Mouse (Mus musculus): ENCODE measurements around the gene Acaca. TPM values are rescaled to one million over a fixed set of nuclear protein-coding genes. Genes with fewer than 3 reads are reported as not detected.

Gene Acaca
- polyA plus RNA-seq, 1 experiment from 2014 or later: 36.2 TPM

GRCm38 (mm10) chr11:84282944-84283703 lies 153.7 kb downstream of the Acaca start:
- H3K9ac ChIP-seq: 0 out of 2 replicates have a peak overlapping the region, but pooled peaks have one; percentile 3

GRCm38 (mm10) chr11:84290781-84291180 lies 161.3 kb downstream of the Acaca start:
- H3K27ac ChIP-seq: no peak overlapping the region
- 74% methylated on average over 3 of the region's 3 CpGs for WGBS
- peaks cover 5% of the 10 kb centered on the region; the same call in 1 of the 2 replicates for H3K36me3 ChIP-seq (replicated peaks; ENCODE audit: control insufficient read depth, insufficient read depth)
- H3K9me3 ChIP-seq (ENCODE audit: control insufficient read depth, low read length): no peaks in the 10 kb centered on the region
- no peak overlapping the region for H3K9ac ChIP-seq
- DNase-seq (ENCODE audit: low spot score): no peak
- no peak for ATAC-seq (ENCODE audit: low FRiP score)
- H3K27me3 ChIP-seq (ENCODE audit: control insufficient read depth, insufficient read depth, low read length): no peaks in the 10 kb centered on the region
- no peak overlapping the region for H3K4me3 ChIP-seq (replicated peaks; ENCODE audit: low read length)
- H3K4me1 ChIP-seq (replicated peaks; ENCODE audit: control insufficient read depth, insufficient read depth, low read length): peaks cover 8% of the 10 kb centered on the region; the same call in 1 of the 2 replicates
- no peak overlapping the region for H3K4me2 ChIP-seq (replicated peaks)

More at GRCm38 (mm10) chr11:84282944-84283703, 153.7 kb downstream of the Acaca start:
- H3K4me1 ChIP-seq (replicated peaks; ENCODE audit: control insufficient read depth, insufficient read depth, low read length): 0 out of 2 replicates have a peak, but pooled peaks cover 10% of the 10 kb centered on the region
- WGBS: 55% methylated on average over 7 of the region's 7 CpGs
- DNase-seq (ENCODE audit: low spot score) (no peak), ATAC-seq (ENCODE audit: low FRiP score) (no peak)
- peak overlapping the region; percentile 65 for H3K27ac ChIP-seq
- H3K36me3 ChIP-seq (replicated peaks; ENCODE audit: control insufficient read depth, insufficient read depth): peaks cover 23% of the 10 kb centered on the region
- H3K4me3 ChIP-seq (replicated peaks; ENCODE audit: low read length): no peak overlapping the region
- H3K9me3 ChIP-seq (ENCODE audit: control insufficient read depth, low read length): no peaks in the 10 kb centered on the region
- H3K4me2 ChIP-seq (replicated peaks): no peak overlapping the region
- H3K27me3 ChIP-seq (ENCODE audit: control insufficient read depth, insufficient read depth, low read length): no peaks in the 10 kb centered on the region

- WGBS: 68% methylated on average over 3 of the region's 3 CpGs
- H3K27ac ChIP-seq: peak overlapping the region; percentile 46; the same call in 1 of the 2 replicates
These were observed 163.1 kb downstream of the Acaca start for GRCm38 (mm10) chr11:84292532-84292931.

GRCm38 (mm10) chr11:84293288-84293687 lies 163.8 kb downstream of the Acaca start:
- Histone ChIP-seq H3K27me3 (ENCODE audit: control insufficient read depth, insufficient read depth, low read length) (no peaks in the 10 kb centered on the region), H3K4me3 (replicated peaks; ENCODE audit: low read length) (no peak overlapping the region), H3K9me3 (ENCODE audit: control insufficient read depth, low read length) (no peaks in the 10 kb centered on the region), H3K36me3 (replicated peaks; ENCODE audit: control insufficient read depth, insufficient read depth) (peaks cover 7% of the 10 kb centered on the region; the same call in 1 of the 2 replicates), H3K4me2 (replicated peaks) (no peak overlapping the region), H3K9ac (no peak overlapping the region), H3K4me1 (replicated peaks; ENCODE audit: control insufficient read depth, insufficient read depth, low read length) (peaks cover 8% of the 10 kb centered on the region; the same call in 1 of the 2 replicates), H3K27ac (peak overlapping the region; percentile 7)
- no peak; the same call in 1 of the 2 replicates for ATAC-seq (ENCODE audit: low FRiP score)
- DNase-seq (ENCODE audit: low spot score): no peak
- 39% methylated on average over 3 of the region's 3 CpGs for WGBS

More at GRCm38 (mm10) chr11:84292532-84292931, 163.1 kb downstream of the Acaca start:
- no peak overlapping the region for H3K4me2 ChIP-seq (replicated peaks)
- H3K4me1 ChIP-seq (replicated peaks; ENCODE audit: control insufficient read depth, insufficient read depth, low read length): peaks cover 8% of the 10 kb centered on the region; the same call in 1 of the 2 replicates
- H3K36me3 ChIP-seq (replicated peaks; ENCODE audit: control insufficient read depth, insufficient read depth): peaks cover 7% of the 10 kb centered on the region; the same call in 1 of the 2 replicates
- no peaks in the 10 kb centered on the region for H3K27me3 ChIP-seq (ENCODE audit: control insufficient read depth, insufficient read depth, low read length)
- ATAC-seq (ENCODE audit: low FRiP score) (no peak), DNase-seq (ENCODE audit: low spot score) (no peak)
- no peaks in the 10 kb centered on the region for H3K9me3 ChIP-seq (ENCODE audit: control insufficient read depth, low read length)
- H3K9ac ChIP-seq: no peak overlapping the region
- H3K4me3 ChIP-seq (replicated peaks; ENCODE audit: low read length): no peak overlapping the region

- WGBS: 93% methylated on average over 2 of the region's 2 CpGs
- no peak for ATAC-seq (ENCODE audit: low FRiP score)
- Histone ChIP-seq H3K27me3 (ENCODE audit: control insufficient read depth, insufficient read depth, low read length) (no peaks in the 10 kb centered on the region), H3K4me2 (replicated peaks) (no peak overlapping the region), H3K9me3 (ENCODE audit: control insufficient read depth, low read length) (no peaks in the 10 kb centered on the region), H3K4me3 (replicated peaks; ENCODE audit: low read length) (no peak overlapping the region), H3K27ac (no peak overlapping the region), H3K4me1 (replicated peaks; ENCODE audit: control insufficient read depth, insufficient read depth, low read length) (peaks cover 5% of the 10 kb centered on the region; the same call in 1 of the 2 replicates), H3K9ac (no peak overlapping the region), H3K36me3 (replicated peaks; ENCODE audit: control insufficient read depth, insufficient read depth) (peaks cover 7% of the 10 kb centered on the region; the same call in 1 of the 2 replicates)
- DNase-seq (ENCODE audit: low spot score): no peak
These were observed 166.9 kb downstream of the Acaca start for GRCm38 (mm10) chr11:84296337-84296736.

- no peaks in the 10 kb centered on the region for H3K4me1 ChIP-seq (replicated peaks; ENCODE audit: control insufficient read depth, insufficient read depth, low read length)
- H3K27ac ChIP-seq: 0 out of 2 replicates have a peak overlapping the region, but pooled peaks have one; percentile 1
- no peak overlapping the region for H3K9ac ChIP-seq
- DNase-seq (ENCODE audit: low spot score): no peak
- H3K27me3 ChIP-seq (ENCODE audit: control insufficient read depth, insufficient read depth, low read length): no peaks in the 10 kb centered on the region
- no peaks in the 10 kb centered on the region for H3K9me3 ChIP-seq (ENCODE audit: control insufficient read depth, low read length)
- WGBS: 84% methylated on average over 1 of the region's 1 CpGs
- ATAC-seq (ENCODE audit: low FRiP score): no peak
- H3K4me3 ChIP-seq (replicated peaks; ENCODE audit: low read length): no peak overlapping the region
- peaks cover 3% of the 10 kb centered on the region; the same call in 1 of the 2 replicates for H3K36me3 ChIP-seq (replicated peaks; ENCODE audit: control insufficient read depth, insufficient read depth)
- no peak overlapping the region for H3K4me2 ChIP-seq (replicated peaks)
These were observed 176.0 kb downstream of the Acaca start for GRCm38 (mm10) chr11:84305474-84305873.

GRCm38 (mm10) chr11:84306158-84306742 lies 176.8 kb downstream of the Acaca start:
- no peaks in the 10 kb centered on the region for H3K4me1 ChIP-seq (replicated peaks; ENCODE audit: control insufficient read depth, insufficient read depth, low read length)
- H3K9ac ChIP-seq: no peak overlapping the region
- H3K9me3 ChIP-seq (ENCODE audit: control insufficient read depth, low read length): no peaks in the 10 kb centered on the region
- H3K4me2 ChIP-seq (replicated peaks): no peak overlapping the region
- H3K27ac ChIP-seq: no peak overlapping the region
- peaks cover 3% of the 10 kb centered on the region; the same call in 1 of the 2 replicates for H3K36me3 ChIP-seq (replicated peaks; ENCODE audit: control insufficient read depth, insufficient read depth)
- H3K4me3 ChIP-seq (replicated peaks; ENCODE audit: low read length): no peak overlapping the region
- 91% methylated on average over 6 of the region's 6 CpGs for WGBS
- no peak for DNase-seq (ENCODE audit: low spot score)
- H3K27me3 ChIP-seq (ENCODE audit: control insufficient read depth, insufficient read depth, low read length): no peaks in the 10 kb centered on the region
- ATAC-seq (ENCODE audit: low FRiP score): no peak

- no peak overlapping the region for H3K4me3 ChIP-seq (replicated peaks; ENCODE audit: low read length)
- 28% methylated on average over 7 of the region's 7 CpGs for WGBS
- peak overlapping the region; percentile 85 for H3K27ac ChIP-seq
- 0 out of 2 replicates have a peak overlapping the region, but pooled peaks have one; percentile 4 for H3K4me2 ChIP-seq (replicated peaks)
- no peaks in the 10 kb centered on the region for H3K9me3 ChIP-seq (ENCODE audit: control insufficient read depth, low read length)
- no peaks in the 10 kb centered on the region for H3K27me3 ChIP-seq (ENCODE audit: control insufficient read depth, insufficient read depth, low read length)
- H3K4me1 ChIP-seq (replicated peaks; ENCODE audit: control insufficient read depth, insufficient read depth, low read length): peaks cover 20% of the 10 kb centered on the region; the same call in 1 of the 2 replicates
- DNase-seq (ENCODE audit: low spot score) (peak; percentile 43), ATAC-seq (ENCODE audit: low FRiP score) (no peak; the same call in 1 of the 2 replicates)
- H3K9ac ChIP-seq: peak overlapping the region; percentile 44; the same call in 1 of the 2 replicates
- peaks cover 22% of the 10 kb centered on the region for H3K36me3 ChIP-seq (replicated peaks; ENCODE audit: control insufficient read depth, insufficient read depth)
These were observed 194.7 kb downstream of the Acaca start for GRCm38 (mm10) chr11:84324032-84324752.

All from hindbrain, embryonic 14.5 days (tissue).